Mouse (Mus musculus) E14TG2a.4 (cell line): ENCODE results near the gene Klhl28.

Experiments
- H3K27me3 ChIP-seq: 2 replicates; pipeline ENCODE4 v1.6.1; 2014; ENCODE audit warnings: low read length, control low read depth; ENCODE audit not compliant: insufficient read depth
- H3K36me3 ChIP-seq: 2 replicates; pipeline ENCODE4 v1.6.1; 2014; ENCODE audit warnings: low read length, control low read depth; ENCODE audit not compliant: insufficient read depth
- H3K4me1 ChIP-seq: replicated peaks from 2 replicates; pipeline ENCODE4 v1.6.1; 2014; ENCODE audit warnings: low read depth, low read length, control low read depth
- H3K4me3 ChIP-seq: replicated peaks from 2 replicates; pipeline ENCODE4 v1.5.1; 2014; ENCODE audit warnings: mild to moderate bottlenecking, low read length
- H3K9me3 ChIP-seq: 2 replicates; pipeline ENCODE4 v1.6.1; 2014; ENCODE audit warnings: low read length, control low read depth
- CTCF ChIP-seq: conservative IDR thresholded peaks from 2 replicates; pipeline ENCODE4 v1.5.1; 2014; ENCODE audit warnings: low read length
- NANOG ChIP-seq: IDR thresholded peaks from 2 replicates; pipeline ENCODE4 v1.6.1; 2014; ENCODE audit warnings: borderline replicate concordance, low read length, mixed read lengths
- POU5F1 ChIP-seq: IDR thresholded peaks from 2 replicates; pipeline ENCODE4 v1.6.1; 2014; ENCODE audit warnings: low read length, borderline replicate concordance

Klhl28 gene

GRCm38 (mm10) chr12:64967470-64967869 lies 2.1 kb upstream of the Klhl28 start:
- Histone ChIP-seq H3K4me1 (peaks cover 31% of the 10 kb centered on the region), H3K36me3 (peaks cover 28% of the 10 kb centered on the region), H3K9me3 (peaks cover 19% of the 10 kb centered on the region), H3K4me3 (peak overlapping the region; percentile 95), H3K27me3 (no peaks in the 10 kb centered on the region)
- TF ChIP-seq NANOG = no peak
- no peak for TF ChIP-seq POU5F1
- TF ChIP-seq CTCF = no peak

GRCm38 (mm10) chr12:64966652-64967435 lies 1.5 kb upstream of the Klhl28 start:
- H3K4me3 ChIP-seq = peak overlapping the region; percentile 95
- TF ChIP-seq NANOG (no peak), POU5F1 (no peak), CTCF (no peak)
- peaks cover 19% of the 10 kb centered on the region for H3K9me3 ChIP-seq
- H3K36me3 ChIP-seq = peaks cover 28% of the 10 kb centered on the region
- peaks cover 31% of the 10 kb centered on the region for H3K4me1 ChIP-seq
- H3K27me3 ChIP-seq = no peaks in the 10 kb centered on the region

GRCm38 (mm10) chr12:64966101-64966631 lies 832 bp upstream of the Klhl28 start:
- H3K27me3 ChIP-seq = no peaks in the 10 kb centered on the region
- peaks cover 31% of the 10 kb centered on the region for H3K4me1 ChIP-seq
- no peak for TF ChIP-seq POU5F1
- TF ChIP-seq NANOG = no peak
- TF ChIP-seq CTCF = no peak
- H3K4me3 ChIP-seq = peak overlapping the region; percentile 95
- H3K9me3 ChIP-seq = peaks cover 19% of the 10 kb centered on the region
- H3K36me3 ChIP-seq = peaks cover 25% of the 10 kb centered on the region

- H3K4me3 ChIP-seq = peak overlapping the region; percentile 95
- TF ChIP-seq CTCF (no peak), NANOG (no peak), POU5F1 (no peak)
- peaks cover 19% of the 10 kb centered on the region for H3K9me3 ChIP-seq
- H3K4me1 ChIP-seq = peaks cover 22% of the 10 kb centered on the region
- peaks cover 16% of the 10 kb centered on the region for H3K36me3 ChIP-seq
- no peaks in the 10 kb centered on the region for H3K27me3 ChIP-seq
These were observed 774 bp downstream of the Klhl28 start for GRCm38 (mm10) chr12:64964560-64964959.

GRCm38 (mm10) chr12:64937493-64937892 lies 27.8 kb downstream of the Klhl28 start:
- H3K36me3 ChIP-seq = no peaks in the 10 kb centered on the region

GRCm38 (mm10) chr12:64917578-64918471 lies 47.5 kb downstream of the Klhl28 start, which contains the start of gene Gm527:
Gene Gm527, plus strand, starts transcription at chr12:64917906.
- TF ChIP-seq POU5F1 (no peak), NANOG (no peak), CTCF (no peak)
- H3K9me3 ChIP-seq = no peaks in the 10 kb centered on the region
- H3K27me3 ChIP-seq = peaks cover 5% of the 10 kb centered on the region
- peaks cover 9% of the 10 kb centered on the region for H3K4me1 ChIP-seq
- H3K36me3 ChIP-seq = peaks cover 3% of the 10 kb centered on the region
- peak within 1 kb of the TSS; percentile 82 for H3K4me3 ChIP-seq

More at GRCm38 (mm10) chr12:64937493-64937892, 27.8 kb downstream of the Klhl28 start:
- Histone ChIP-seq H3K4me1 (no peaks in the 10 kb centered on the region), H3K27me3 (no peaks in the 10 kb centered on the region; the same call in 1 of the 2 replicates), H3K9me3 (no peaks in the 10 kb centered on the region), H3K4me3 (no peak overlapping the region)
- peak; percentile 48 for TF ChIP-seq CTCF
- TF ChIP-seq NANOG = no peak

- H3K9me3 ChIP-seq = no peaks in the 10 kb centered on the region
- no peak for TF ChIP-seq CTCF
- TF ChIP-seq POU5F1 = no peak
- no peak for TF ChIP-seq NANOG
- no peak overlapping the region for H3K4me3 ChIP-seq
- H3K36me3 ChIP-seq = no peaks in the 10 kb centered on the region; the same call in 1 of the 2 replicates
- peaks cover 9% of the 10 kb centered on the region for H3K4me1 ChIP-seq
- peaks cover 5% of the 10 kb centered on the region for H3K27me3 ChIP-seq
These were observed 48.6 kb downstream of the Klhl28 start for GRCm38 (mm10) chr12:64916735-64917134.

GRCm38 (mm10) chr12:64912996-64913395 lies 52.3 kb downstream of the Klhl28 start:
- TF ChIP-seq NANOG (no peak), CTCF (no peak), POU5F1 (no peak)
- Histone ChIP-seq H3K4me3 (no peak overlapping the region), H3K36me3 (no peaks in the 10 kb centered on the region), H3K4me1 (peaks cover 12% of the 10 kb centered on the region), H3K27me3 (no peaks in the 10 kb centered on the region; the same call in 1 of the 2 replicates), H3K9me3 (no peaks in the 10 kb centered on the region)
